Mouse (Mus musculus): ENCODE measurements around the gene Crlf1.

Gene Crlf1

GRCm38 (mm10) chr8:70492664-70493640 is at the start of gene Crlf1:
TSS of gene Crlf1 (plus strand) at chr8:70493158.
- no peak for DNase-seq (ENCODE audit: low spot score in 2 of 2)

- no peak for DNase-seq (ENCODE audit: low spot score in 2 of 2)
Measured at GRCm38 (mm10) chr8:70443326-70443725, 49.6 kb upstream of the Crlf1 start.

GRCm38 (mm10) chr8:70445988-70446387 is 47.0 kb upstream of the Crlf1 start:
- no peak for DNase-seq (ENCODE audit: low spot score in 2 of 2)

GRCm38 (mm10) chr8:70447639-70448420 is 45.1 kb upstream of the Crlf1 start:
- DNase-seq (ENCODE audit: low spot score in 2 of 2) = no peak

- DNase-seq (ENCODE audit: low spot score in 2 of 2) = no peak
Measured at GRCm38 (mm10) chr8:70452196-70452966, 40.6 kb upstream of the Crlf1 start.

GRCm38 (mm10) chr8:70453852-70454251 is 39.1 kb upstream of the Crlf1 start:
- DNase-seq (ENCODE audit: low spot score in 2 of 2) = no peak

GRCm38 (mm10) chr8:70456996-70457395 is 36.0 kb upstream of the Crlf1 start:
- no peak for DNase-seq (ENCODE audit: low spot score in 2 of 2)

- no peak for DNase-seq (ENCODE audit: low spot score in 2 of 2)
Measured at GRCm38 (mm10) chr8:70457882-70458281, 35.1 kb upstream of the Crlf1 start.

- no peak for DNase-seq (ENCODE audit: low spot score in 2 of 2)
Measured at GRCm38 (mm10) chr8:70458462-70458861, 34.5 kb upstream of the Crlf1 start.

- no peak for DNase-seq (ENCODE audit: low spot score in 2 of 2)
Measured at GRCm38 (mm10) chr8:70459636-70460035, 33.3 kb upstream of the Crlf1 start.

GRCm38 (mm10) chr8:70460199-70460598 is 32.8 kb upstream of the Crlf1 start:
- no peak for DNase-seq (ENCODE audit: low spot score in 2 of 2)

GRCm38 (mm10) chr8:70460606-70461005 is 32.4 kb upstream of the Crlf1 start:
- no peak for DNase-seq (ENCODE audit: low spot score in 2 of 2)

- DNase-seq (ENCODE audit: low spot score in 2 of 2) = no peak
Measured at GRCm38 (mm10) chr8:70461765-70462515, 31.0 kb upstream of the Crlf1 start.

GRCm38 (mm10) chr8:70462516-70462813 is 30.5 kb upstream of the Crlf1 start:
- DNase-seq (ENCODE audit: low spot score in 2 of 2) = no peak

GRCm38 (mm10) chr8:70463306-70463705 is 29.7 kb upstream of the Crlf1 start:
- no peak for DNase-seq (ENCODE audit: low spot score in 2 of 2)

- no peak for DNase-seq (ENCODE audit: low spot score in 2 of 2)
Measured at GRCm38 (mm10) chr8:70464162-70464561, 28.8 kb upstream of the Crlf1 start.

- DNase-seq (ENCODE audit: low spot score in 2 of 2) = no peak
Measured at GRCm38 (mm10) chr8:70465701-70466100, 27.3 kb upstream of the Crlf1 start.

- no peak for DNase-seq (ENCODE audit: low spot score in 2 of 2)
Measured at GRCm38 (mm10) chr8:70466305-70466704, 26.7 kb upstream of the Crlf1 start.

GRCm38 (mm10) chr8:70466771-70467170 is 26.2 kb upstream of the Crlf1 start:
- DNase-seq (ENCODE audit: low spot score in 2 of 2) = no peak

GRCm38 (mm10) chr8:70467229-70467725 is 25.7 kb upstream of the Crlf1 start:
- no peak for DNase-seq (ENCODE audit: low spot score in 2 of 2)

GRCm38 (mm10) chr8:70467907-70468306 is 25.1 kb upstream of the Crlf1 start:
- no peak for DNase-seq (ENCODE audit: low spot score in 2 of 2)

All from urinary bladder, adult 18-20 months (tissue).